Mouse (Mus musculus) embryonic facial prominence, embryonic 14.5 days (tissue): Measurements from ENCODE around the gene Zfyve27. TPM values are rescaled to one million over a fixed set of nuclear protein-coding genes. Genes with fewer than 3 reads are reported as not detected.

Experiments used
- polyA plus RNA-seq: library from polyadenylated mRNA; unstranded; fragments of >200 nt; fragmentation: Nextera tagmentation; extraction: Ambion mirVana; gene quantifications from 2 replicates; pipeline ENCODE4 v1.2.1, GENCODE M21; 2014

Gene Zfyve27
- polyA plus RNA-seq, 1 experiment from 2014 or later, result 12.2 TPM

Other genes with a start within 250 kb of the Zfyve27 start
- gene Exosc1, start 230.5 kb upstream of the Zfyve27 start, polyA plus RNA-seq, result 67.8 and 71.3 TPM in 2 replicates
- 69.1 and 72.4 TPM in 2 replicates for gene Zdhhc16, start 230.5 kb upstream of the Zfyve27 start, polyA plus RNA-seq
- gene Mms19, start 182.8 kb upstream of the Zfyve27 start, polyA plus RNA-seq, result 27.5 and 35.2 TPM in 2 replicates
- gene Ubtd1, start 182.2 kb upstream of the Zfyve27 start, polyA plus RNA-seq, result 18.7 and 20.8 TPM in 2 replicates
- gene Ankrd2, start 128.0 kb upstream of the Zfyve27 start, polyA plus RNA-seq, result 6.6 and 7.8 TPM in 2 replicates
- gene Hoga1, start 118.3 kb upstream of the Zfyve27 start, polyA plus RNA-seq, result 1.0 and 1.9 TPM in 2 replicates
- 0.25 TPM in 1 of 2 replicates, not detected in the other for gene 4933411K16Rik, start 111.7 kb upstream of the Zfyve27 start, polyA plus RNA-seq
- 20.1 and 21.5 TPM in 2 replicates for gene Morn4, start 77.6 kb upstream of the Zfyve27 start, polyA plus RNA-seq
- 28.2 and 29.9 TPM in 2 replicates for gene Pi4k2a, start 73.5 kb upstream of the Zfyve27 start, polyA plus RNA-seq
- 36.9 and 37.3 TPM in 2 replicates for gene Avpi1, start 34.9 kb upstream of the Zfyve27 start, polyA plus RNA-seq
- 19.4 and 21.0 TPM in 2 replicates for gene Marveld1, start 16.6 kb upstream of the Zfyve27 start, polyA plus RNA-seq
- 18.0 and 18.3 TPM in 2 replicates for gene Sfrp5, start 38.3 kb downstream of the Zfyve27 start, polyA plus RNA-seq
- 3.0 and 3.2 TPM in 2 replicates for gene Golga7b, start 83.6 kb downstream of the Zfyve27 start, polyA plus RNA-seq